Mouse (Mus musculus) heart, adult 2 months (tissue): Measurements from ENCODE around the gene Nr2c1. TPM values are rescaled to one million over a fixed set of nuclear protein-coding genes. Genes with fewer than 3 reads are reported as not detected.

ENCODE experiments used
- DNase-seq, 2 experiments: peaks; one replicate each; pipeline ENCODE4 v3.0.0; 2021
- H3K27ac ChIP-seq: fragments of 200-600 bp; 2 replicates; pipeline ENCODE4 v1.8.1; 2022
- H3K27me3 ChIP-seq: fragments of 200-500 bp; 2 replicates; pipeline ENCODE4 v1.6.1; 2012; ENCODE audit warnings: mild to moderate bottlenecking, low read length, inconsistent platforms, mixed read lengths; ENCODE audit not compliant: control insufficient read depth, insufficient read depth
- H3K36me3 ChIP-seq: fragments of 200-500 bp; 2 replicates; pipeline ENCODE4 v1.6.1; 2012; ENCODE audit warnings: low read length, inconsistent platforms; ENCODE audit not compliant: control insufficient read depth, insufficient read depth
- H3K4me1 ChIP-seq: fragments of 200-500 bp; 2 replicates; pipeline ENCODE4 v1.6.1; 2011; ENCODE audit warnings: low read length; ENCODE audit not compliant: control insufficient read depth, insufficient read depth
- H3K4me3 ChIP-seq: fragments of 200-600 bp; 2 replicates; pipeline ENCODE4 v1.8.1; 2022
- H3K79me2 ChIP-seq: fragments of 200-500 bp; replicated peaks from 2 replicates; pipeline ENCODE4 v1.6.1; 2012; ENCODE audit warnings: mild to moderate bottlenecking, inconsistent platforms, low read length, moderate library complexity, mixed read lengths; ENCODE audit not compliant: control insufficient read depth, insufficient read depth
- H3K9ac ChIP-seq: fragments of 200-500 bp; 2 replicates; pipeline ENCODE4 v1.6.1; 2012; ENCODE audit warnings: low read depth, mild to moderate bottlenecking, control low read depth, inconsistent platforms, low read length, mixed read lengths
- CTCF ChIP-seq: fragments of 200-600 bp; IDR thresholded peaks from 2 replicates; pipeline ENCODE4 v1.8.1; 2022; ENCODE audit warnings: antibody characterized with exemption, mild to moderate bottlenecking, moderate library complexity
- EP300 ChIP-seq: fragments of 200-500 bp; IDR thresholded peaks from 2 replicates; pipeline ENCODE4 v1.6.1; 2011; ENCODE audit warnings: low read depth, low read length, control low read depth; ENCODE audit not compliant: insufficient read depth
- POLR2A ChIP-seq: fragments of 200-500 bp; IDR thresholded peaks from 2 replicates; pipeline ENCODE4 v1.6.1; 2011; ENCODE audit warnings: mild to moderate bottlenecking, low read depth, low read length, control low read depth; ENCODE audit not compliant: insufficient read depth
- WGBS: fragments of 180-500 bp; shearing (Covaris S2); methylation state at CpG from one replicate; pipeline ENCODE4 v1.1.7; 2018; 5-methylcytosine and 5-hydroxymethylcytosine counted together
- intact Hi-C: fragments of 180-260 bp; cut with DNase I; formaldehyde crosslinking; loops from one replicate; pipeline ENCODE4 v1.15.1; 2025
- polyA plus RNA-seq: library from polyadenylated mRNA; depleted of rRNA; stranded (reverse); fragments of >200 nt; gene quantifications from 2 replicates; pipeline ENCODE4 v1.2.3, GENCODE M21; 2012; rRNA removed
- total RNA-seq, 2 experiments: library from RNA; stranded (reverse); gene quantifications; 2 replicates each; pipeline ENCODE4 v1.2.3; 2021

Gene Nr2c1
- total and polyA plus RNA-seq, 3 experiments = 3.3 to 6.6 (median 6.1) TPM

GRCm38 (mm10) chr10:94235200-94235599 is 87.4 kb downstream of the Nr2c1 start:
- no peaks in the 10 kb centered on the region for H3K79me2 ChIP-seq
- H3K36me3 ChIP-seq = no peaks in the 10 kb centered on the region
- intact Hi-C loops = no loop called here
- no peak overlapping the region for H3K9ac ChIP-seq
- no peak overlapping the region for H3K4me3 ChIP-seq
- TF ChIP-seq CTCF (no peak), POLR2A (no peak), EP300 (no peak)
- whole genome bisulfite sequencing = 45% methylated on average over 4 of the region's 4 CpGs
- no peak overlapping the region for H3K27ac ChIP-seq
- no peaks in the 10 kb centered on the region for H3K4me1 ChIP-seq
- H3K27me3 ChIP-seq = no peaks in the 10 kb centered on the region; the same call in 1 of the 2 replicates
- DNase-seq = no peak

GRCm38 (mm10) chr10:94241346-94241745 is 93.5 kb downstream of the Nr2c1 start:
- DNase-seq = no peak
- Histone ChIP-seq H3K36me3 (no peaks in the 10 kb centered on the region), H3K27ac (no peak overlapping the region), H3K9ac (no peak overlapping the region), H3K79me2 (no peaks in the 10 kb centered on the region), H3K4me1 (no peaks in the 10 kb centered on the region), H3K27me3 (no peaks in the 10 kb centered on the region), H3K4me3 (no peak overlapping the region)
- WGBS = 80% methylated on average over 2 of the region's 2 CpGs
- intact Hi-C loops = no loop called here
- TF ChIP-seq POLR2A = no peak
- no peak for TF ChIP-seq CTCF
- TF ChIP-seq EP300 = no peak

Other genes with a start within 250 kb of the Nr2c1 start
- 10 to 100 TPM; 38.8 to 45.4 TPM for gene Vezt, start 112.2 kb upstream of the Nr2c1 start, total RNA-seq
- gene Vezt, start 112.2 kb upstream of the Nr2c1 start, polyA plus RNA-seq = 17.4 and 27.9 TPM in 2 replicates
- gene Fgd6, start 112.0 kb upstream of the Nr2c1 start, total RNA-seq = 1 to 10 TPM; 4.9 to 5.8 TPM
- gene Fgd6, start 112.0 kb upstream of the Nr2c1 start, polyA plus RNA-seq = 1.9 and 3.9 TPM in 2 replicates
- gene Ndufa12, start 50.7 kb downstream of the Nr2c1 start, total RNA-seq = 100 to 1,000 TPM; 804 to 870 TPM
- 434 and 515 TPM in 2 replicates for gene Ndufa12, start 50.7 kb downstream of the Nr2c1 start, polyA plus RNA-seq
- gene Gm4792, start 150.7 kb downstream of the Nr2c1 start, total RNA-seq = not detected
- not detected in 2 replicates for gene Gm4792, start 150.7 kb downstream of the Nr2c1 start, polyA plus RNA-seq
- gene Tmcc3, start 163.9 kb downstream of the Nr2c1 start, total RNA-seq = 10 to 100 TPM; 29.8 to 35.1 TPM
- 15.3 and 26.8 TPM in 2 replicates for gene Tmcc3, start 163.9 kb downstream of the Nr2c1 start, polyA plus RNA-seq